Mouse (Mus musculus) hindbrain, postnatal 0 days (tissue): ENCODE results near the gene Nolc1. TPM values are rescaled to one million over a fixed set of nuclear protein-coding genes. Genes with fewer than 3 reads are reported as not detected.
"Not testable (repeated sequence)": the region's sequence is repeated elsewhere in the genome, so short reads cannot be mapped to it uniquely, and the experiment has no call there.

Source experiments
- ATAC-seq: fragments of 200-750 bp; cut with Nextera tagmentation; 2 replicates; pipeline ENCODE4 v1.8.0; 2017; ENCODE audit warnings: mild to moderate bottlenecking, moderate TSS enrichment, moderate library complexity
- DNase-seq: peaks from one replicate; pipeline ENCODE4 v3.0.0-alpha.2; 2015; ENCODE audit warnings: low spot score
- H3K27ac ChIP-seq: fragments of 300-500 bp; sonication (generic); 2 replicates; pipeline ENCODE4 v1.5.1; 2014; ENCODE audit warnings: mild to moderate bottlenecking
- H3K27me3 ChIP-seq: fragments of 300-500 bp; sonication (generic); 2 replicates; pipeline ENCODE4 v1.6.1; 2014; ENCODE audit warnings: low read length, mixed read lengths; ENCODE audit not compliant: insufficient read depth
- H3K36me3 ChIP-seq: fragments of 300-500 bp; sonication (generic); 2 replicates; pipeline ENCODE4 v1.6.1; 2014; ENCODE audit warnings: low read length, mixed read lengths; ENCODE audit not compliant: insufficient read depth
- H3K4me1 ChIP-seq: fragments of 300-500 bp; sonication (generic); 2 replicates; pipeline ENCODE4 v1.6.1; 2014; ENCODE audit warnings: antibody characterized with exemption, low read length, mixed read lengths; ENCODE audit not compliant: insufficient read depth
- H3K4me2 ChIP-seq: fragments of 300-500 bp; sonication (generic); 2 replicates; pipeline ENCODE4 v1.6.1; 2014; ENCODE audit warnings: low read depth, mild to moderate bottlenecking, low read length, moderate library complexity, mixed read lengths
- H3K4me3 ChIP-seq: fragments of 300-500 bp; sonication (generic); 2 replicates; pipeline ENCODE4 v1.5.1; 2014; ENCODE audit warnings: low read length
- H3K9ac ChIP-seq: fragments of 300-500 bp; sonication (generic); replicated peaks from 2 replicates; pipeline ENCODE4 v1.6.1; 2014; ENCODE audit warnings: mild to moderate bottlenecking, low read length, moderate library complexity, mixed read lengths
- H3K9me3 ChIP-seq: fragments of 300-500 bp; sonication (generic); 2 replicates; pipeline ENCODE4 v1.6.1; 2016; ENCODE audit warnings: low read length, mixed read lengths
- CTCF ChIP-seq: IDR thresholded peaks from 2 replicates; pipeline ENCODE4 v1.5.1; 2016; ENCODE audit warnings: antibody characterized with exemption, control low read depth, low read depth
- WGBS: fragments of 180-500 bp; shearing (Covaris S2); extraction: QIAGEN DNeasy Blood & Tissue Kit; methylation state at CpG from one replicate; pipeline ENCODE4 v1.1.7; 2014; 5-methylcytosine and 5-hydroxymethylcytosine counted together
- polyA plus RNA-seq: library from polyadenylated mRNA; unstranded; fragments of >200 nt; fragmentation: Nextera tagmentation; extraction: Ambion mirVana; gene quantifications from 2 replicates; pipeline ENCODE4 v1.2.1, GENCODE M21; 2015
- total RNA-seq: library from RNA; depleted of rRNA; stranded (reverse); fragments of >200 nt; gene quantifications from 2 replicates; pipeline ENCODE4 v1.2.3, GENCODE M21; 2014

The Nolc1 gene
- total and polyA plus RNA-seq, 2 experiments from 2014 or later: 26.9 to 61.6 TPM

DNA sequence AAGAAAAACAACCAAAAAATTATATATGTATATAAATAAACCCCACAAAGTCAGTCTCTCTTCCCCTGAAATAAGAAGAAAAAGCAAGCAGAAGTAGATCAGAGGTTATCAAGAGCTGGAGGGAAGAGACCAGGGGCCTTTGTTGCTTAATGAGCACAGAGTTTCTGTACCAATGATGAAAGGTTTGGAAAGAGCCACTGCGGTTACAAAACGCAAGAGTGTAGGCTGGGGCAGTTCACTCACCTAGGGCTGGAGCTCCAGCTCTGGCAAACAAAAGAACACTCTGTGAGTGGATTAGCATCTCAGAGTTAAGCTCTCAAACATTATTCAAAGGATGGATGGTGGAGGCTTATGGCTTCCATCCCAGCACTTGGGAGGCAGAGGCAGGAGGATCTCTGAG, 34.6 kb downstream of the Nolc1 start:
- Histone ChIP-seq H3K27me3 (no peaks in the 10 kb centered on the region; the same call in 1 of the 2 replicates), H3K27ac (no peak overlapping the region), H3K9ac (no peak overlapping the region), H3K4me1 (no peaks in the 10 kb centered on the region), H3K9me3 (no peaks in the 10 kb centered on the region), H3K36me3 (no peaks in the 10 kb centered on the region), H3K4me2 (no peak overlapping the region), H3K4me3 (no peak overlapping the region)
- WGBS: 77% methylated on average over 2 of the region's 2 CpGs
- ATAC-seq: no peak
- no peak for DNase-seq
- no peak for TF ChIP-seq CTCF

DNA sequence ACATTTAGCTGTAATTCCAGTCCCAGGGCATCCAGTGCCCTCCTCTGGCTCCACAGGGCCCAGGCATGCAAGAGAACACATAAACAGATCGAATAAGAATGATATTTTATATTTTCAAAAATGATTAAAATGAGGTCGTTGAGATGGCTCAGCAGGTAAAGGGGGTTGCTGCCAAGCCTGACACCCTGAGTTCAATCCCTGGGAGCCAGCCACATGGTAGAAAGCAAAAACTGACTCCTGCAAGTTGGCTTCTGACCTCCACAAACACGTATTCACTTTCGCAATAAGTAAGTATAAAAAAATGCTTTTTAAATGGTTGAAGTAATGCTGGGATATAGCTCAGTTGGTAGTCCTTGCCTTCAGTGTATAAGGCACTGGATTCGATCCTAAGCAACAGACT, 35.1 kb downstream of the Nolc1 start:
- WGBS: 85% methylated on average over 5 of the region's 5 CpGs
- Histone ChIP-seq H3K9ac (no peak overlapping the region), H3K4me2 (no peak overlapping the region), H3K27ac (no peak overlapping the region), H3K4me3 (no peak overlapping the region), H3K4me1 (no peaks in the 10 kb centered on the region), H3K9me3 (no peaks in the 10 kb centered on the region), H3K36me3 (no peaks in the 10 kb centered on the region), H3K27me3 (no peaks in the 10 kb centered on the region; the same call in 1 of the 2 replicates)
- no peak for DNase-seq
- ATAC-seq: no peak
- no peak for TF ChIP-seq CTCF

GRCm38 (mm10) chr19:46114617-46115016, 39.0 kb downstream of the Nolc1 start:
- H3K4me3 ChIP-seq: no peak overlapping the region
- H3K9ac ChIP-seq: no peak overlapping the region
- H3K4me2 ChIP-seq: no peak overlapping the region
- WGBS: 62% methylated on average over 4 of the region's 4 CpGs
- no peaks in the 10 kb centered on the region for H3K4me1 ChIP-seq
- no peaks in the 10 kb centered on the region for H3K36me3 ChIP-seq
- TF ChIP-seq CTCF: no peak
- ATAC-seq (no peak), DNase-seq (no peak)
- no peaks in the 10 kb centered on the region; the same call in 1 of the 2 replicates for H3K27me3 ChIP-seq
- H3K27ac ChIP-seq: no peak overlapping the region
- H3K9me3 ChIP-seq: no peaks in the 10 kb centered on the region

GRCm38 (mm10) chr19:46119458-46119857, 43.8 kb downstream of the Nolc1 start:
- H3K27ac ChIP-seq: no peak overlapping the region
- no peaks in the 10 kb centered on the region for H3K4me1 ChIP-seq
- DNase-seq (no peak), ATAC-seq (no peak)
- WGBS: 88% methylated on average over 3 of the region's 3 CpGs
- H3K9me3 ChIP-seq: no peaks in the 10 kb centered on the region
- H3K4me3 ChIP-seq: no peak overlapping the region
- TF ChIP-seq CTCF: no peak
- no peaks in the 10 kb centered on the region for H3K36me3 ChIP-seq
- no peaks in the 10 kb centered on the region for H3K27me3 ChIP-seq
- no peak overlapping the region for H3K4me2 ChIP-seq
- no peak overlapping the region for H3K9ac ChIP-seq

DNA sequence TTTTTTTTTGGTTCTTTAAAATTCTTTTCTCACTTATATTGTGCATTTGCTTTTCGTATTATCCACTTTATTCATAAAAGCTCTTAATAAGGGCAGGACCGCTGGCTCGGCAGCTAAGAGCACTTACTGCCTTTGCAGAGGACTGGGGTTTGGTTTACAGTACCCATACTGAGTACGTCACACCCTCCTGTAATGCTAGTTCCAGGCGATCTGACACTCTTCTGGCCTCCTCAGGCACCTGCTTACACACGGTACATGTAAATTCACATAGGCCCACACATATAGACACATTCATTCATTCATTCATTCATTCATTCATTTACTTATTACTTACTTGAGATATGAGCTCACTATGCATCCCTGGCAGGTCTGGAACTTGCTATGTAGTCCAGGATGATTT, 45.2 kb downstream of the Nolc1 start:
- Histone ChIP-seq H3K4me2 (no peak overlapping the region), H3K9me3 (no peaks in the 10 kb centered on the region), H3K9ac (no peak overlapping the region), H3K27ac (no peak overlapping the region), H3K4me1 (no peaks in the 10 kb centered on the region), H3K27me3 (no peaks in the 10 kb centered on the region), H3K36me3 (no peaks in the 10 kb centered on the region), H3K4me3 (no peak overlapping the region)
- 82% methylated on average over 6 of the region's 6 CpGs for WGBS
- no peak for DNase-seq
- TF ChIP-seq CTCF: no peak
- ATAC-seq: no peak

GRCm38 (mm10) chr19:46123876-46124275, 48.2 kb downstream of the Nolc1 start:
- no peaks in the 10 kb centered on the region for H3K36me3 ChIP-seq
- H3K4me3 ChIP-seq: no peak overlapping the region
- H3K4me2 ChIP-seq: no peak overlapping the region
- DNase-seq (no peak), ATAC-seq (no peak)
- H3K27me3 ChIP-seq: no peaks in the 10 kb centered on the region
- TF ChIP-seq CTCF: no peak
- no peaks in the 10 kb centered on the region for H3K4me1 ChIP-seq
- WGBS: 82% methylated on average over 3 of the region's 3 CpGs
- H3K9me3 ChIP-seq: no peaks in the 10 kb centered on the region
- H3K9ac ChIP-seq: no peak overlapping the region
- H3K27ac ChIP-seq: no peak overlapping the region

DNA sequence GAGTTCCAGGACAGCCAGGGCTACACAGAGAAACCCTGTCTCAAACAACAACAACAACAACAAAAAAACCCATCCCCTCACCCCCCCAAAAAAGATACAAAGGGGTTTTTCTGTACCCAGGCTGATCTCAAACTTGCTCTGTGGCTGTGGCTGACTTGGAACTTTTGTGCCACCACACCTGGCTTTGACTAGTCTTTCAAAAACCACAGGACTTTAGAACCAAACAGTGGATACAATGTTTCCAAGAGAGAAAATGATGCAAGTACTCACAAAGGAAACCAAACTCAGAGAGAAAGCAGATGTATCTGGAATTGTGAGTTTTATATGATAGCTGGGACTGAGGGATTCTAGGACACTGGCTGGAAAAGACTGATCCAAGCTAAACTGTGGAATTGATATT, 49.0 kb downstream of the Nolc1 start:
- TF ChIP-seq CTCF: no peak

GRCm38 (mm10) chr19:46126301-46126700, 50.6 kb downstream of the Nolc1 start:
- no peak for TF ChIP-seq CTCF
- Histone ChIP-seq H3K9ac (no peak overlapping the region), H3K9me3 (no peaks in the 10 kb centered on the region), H3K4me1 (no peaks in the 10 kb centered on the region), H3K27me3 (no peaks in the 10 kb centered on the region), H3K4me2 (no peak overlapping the region), H3K36me3 (no peaks in the 10 kb centered on the region), H3K4me3 (no peak overlapping the region), H3K27ac (no peak overlapping the region)
- no peak for DNase-seq
- 86% methylated on average over 4 of the region's 4 CpGs for WGBS
- ATAC-seq: no peak

More for the DNA sequence above, 49.0 kb downstream of the Nolc1 start:
- DNase-seq (no peak), ATAC-seq (no peak)
- H3K4me3 ChIP-seq: no peak overlapping the region
- no peak overlapping the region for H3K9ac ChIP-seq
- no peak overlapping the region for H3K4me2 ChIP-seq
- no peaks in the 10 kb centered on the region for H3K9me3 ChIP-seq
- no peaks in the 10 kb centered on the region for H3K27me3 ChIP-seq
- H3K4me1 ChIP-seq: no peaks in the 10 kb centered on the region
- no peaks in the 10 kb centered on the region for H3K36me3 ChIP-seq
- no peak overlapping the region for H3K27ac ChIP-seq

DNA sequence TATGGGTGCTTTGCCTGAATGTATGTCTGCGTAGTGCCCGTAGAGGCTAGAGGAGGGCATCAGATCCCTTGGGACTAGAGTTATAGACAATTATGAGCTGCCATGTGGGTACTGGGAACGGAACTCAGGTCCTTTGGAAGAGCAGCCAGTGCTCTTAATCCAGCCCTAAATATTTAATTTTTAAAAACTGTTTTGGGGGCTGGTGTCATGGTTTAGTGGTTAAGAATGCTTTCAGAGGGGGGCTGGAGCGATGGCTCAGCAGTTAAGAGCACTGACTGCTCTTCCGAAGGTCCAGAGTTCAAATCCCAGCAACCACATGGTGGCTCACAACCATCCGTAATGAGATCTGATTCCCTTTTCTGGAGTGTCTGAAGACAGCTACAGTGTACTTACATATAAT, 54.1 kb downstream of the Nolc1 start:
- H3K27me3 ChIP-seq: peaks cover 22% of the 10 kb centered on the region

More for the DNA sequence above, 54.1 kb downstream of the Nolc1 start:
- DNase-seq, H3K4me1 ChIP-seq, H3K36me3 ChIP-seq, H3K9me3 ChIP-seq, H3K27ac ChIP-seq, H3K4me3 ChIP-seq, ATAC-seq, H3K4me2 ChIP-seq, H3K9ac ChIP-seq: not testable (repeated sequence)
- WGBS: 79% methylated on average over 6 of the region's 6 CpGs
